Mouse (Mus musculus) olfactory bulb, adult 2 months (tissue): ENCODE measurements around the gene Tbcel. TPM values are rescaled to one million over a fixed set of nuclear protein-coding genes. Genes with fewer than 3 reads are reported as not detected.

Source experiments
- H3K27ac ChIP-seq: fragments of 200-500 bp; 2 replicates; pipeline ENCODE4 v1.5.1; 2012; ENCODE audit warnings: low read depth, low read length; ENCODE audit not compliant: insufficient read depth
- H3K4me1 ChIP-seq: fragments of 200-500 bp; 2 replicates; pipeline ENCODE4 v1.6.1; 2012; ENCODE audit warnings: low read length; ENCODE audit not compliant: control insufficient read depth, insufficient read depth
- H3K4me3 ChIP-seq: fragments of 200-500 bp; 2 replicates; pipeline ENCODE4 v1.5.1; 2012; ENCODE audit warnings: mild to moderate bottlenecking, low read depth, low read length, moderate library complexity; ENCODE audit not compliant: insufficient read depth
- CTCF ChIP-seq: fragments of 200-500 bp; IDR thresholded peaks from 2 replicates; pipeline ENCODE4 v1.5.1; 2012; ENCODE audit warnings: low read depth, mild to moderate bottlenecking, low read length, moderate library complexity; ENCODE audit not compliant: insufficient read depth
- POLR2A ChIP-seq: fragments of 200-500 bp; IDR thresholded peaks from 2 replicates; pipeline ENCODE4 v1.6.1; 2012; ENCODE audit warnings: mild to moderate bottlenecking, low read depth, low read length, moderate library complexity; ENCODE audit not compliant: insufficient read depth
- WGBS: fragments of 180-500 bp; shearing (Covaris S2); methylation state at CpG from one replicate; pipeline ENCODE4 v1.1.7; 2018; 5-methylcytosine and 5-hydroxymethylcytosine counted together
- polyA plus RNA-seq: library from polyadenylated mRNA; stranded (reverse); fragments of >200 nt; gene quantifications from 2 replicates; pipeline ENCODE4 v1.2.4, GENCODE M21; 2012; ENCODE audit warnings: low replicate concordance; ENCODE audit not compliant: missing spikeins, insufficient read depth, insufficient read length

Gene Tbcel
- not detected in 2 replicates for polyA plus RNA-seq

- H3K4me1 ChIP-seq: no peaks in the 10 kb centered on the region
- no peak within 1 kb of the TSS for H3K27ac ChIP-seq
- TF ChIP-seq POLR2A (no peak), CTCF (no peak)
- 95% methylated on average over 6 of the region's 6 CpGs for WGBS
- no peak within 1 kb of the TSS for H3K4me3 ChIP-seq
Measured at GRCm38 (mm10) chr9:42507709-42508108, at the start of gene Tbcel. Gene Tbcel (minus strand): TSS chr9:42507809.

GRCm38 (mm10) chr9:42555186-42555585 lies 47.6 kb upstream of the Tbcel start:
- H3K4me1 ChIP-seq: 0 out of 2 replicates have a peak, but pooled peaks cover 1% of the 10 kb centered on the region
- no peak overlapping the region for H3K4me3 ChIP-seq
- 100% methylated on average over 1 of the region's 1 CpGs for WGBS
- TF ChIP-seq CTCF: no peak
- no peak for TF ChIP-seq POLR2A
- no peak overlapping the region for H3K27ac ChIP-seq

- H3K4me3 ChIP-seq: no peak overlapping the region
- H3K4me1 ChIP-seq: peaks cover 10% of the 10 kb centered on the region
- no peak overlapping the region for H3K27ac ChIP-seq
- TF ChIP-seq CTCF: peak; percentile 95
- no peak for TF ChIP-seq POLR2A
- WGBS: 14% methylated on average over 13 of the region's 13 CpGs
Measured at GRCm38 (mm10) chr9:42550116-42550515, 42.5 kb upstream of the Tbcel start.

GRCm38 (mm10) chr9:42548981-42549380 lies 41.4 kb upstream of the Tbcel start:
- no peak overlapping the region for H3K27ac ChIP-seq
- TF ChIP-seq POLR2A (no peak), CTCF (no peak)
- H3K4me1 ChIP-seq: peaks cover 10% of the 10 kb centered on the region
- H3K4me3 ChIP-seq: no peak overlapping the region
- 85% methylated on average over 7 of the region's 7 CpGs for WGBS

- no peak overlapping the region for H3K27ac ChIP-seq
- 81% methylated on average over 10 of the region's 10 CpGs for WGBS
- H3K4me1 ChIP-seq: peaks cover 6% of the 10 kb centered on the region
- H3K4me3 ChIP-seq: no peak overlapping the region
- TF ChIP-seq POLR2A (no peak), CTCF (no peak)
Measured at GRCm38 (mm10) chr9:42544521-42544920, 36.9 kb upstream of the Tbcel start.

- TF ChIP-seq CTCF (no peak), POLR2A (no peak)
- H3K4me3 ChIP-seq: no peak overlapping the region
- 82% methylated on average over 8 of the region's 8 CpGs for WGBS
Measured at GRCm38 (mm10) chr9:42533491-42533890, 25.9 kb upstream of the Tbcel start.

GRCm38 (mm10) chr9:42533041-42533440 lies 25.4 kb upstream of the Tbcel start:
- H3K27ac ChIP-seq: no peak overlapping the region
- no peaks in the 10 kb centered on the region for H3K4me1 ChIP-seq
- TF ChIP-seq POLR2A: no peak
- no peak for TF ChIP-seq CTCF
- H3K4me3 ChIP-seq: no peak overlapping the region
- WGBS: 47% methylated on average over 6 of the region's 6 CpGs

More at GRCm38 (mm10) chr9:42533491-42533890, 25.9 kb upstream of the Tbcel start:
- H3K4me1 ChIP-seq: no peaks in the 10 kb centered on the region
- no peak overlapping the region for H3K27ac ChIP-seq

GRCm38 (mm10) chr9:42531951-42532350 lies 24.3 kb upstream of the Tbcel start:
- no peak overlapping the region for H3K4me3 ChIP-seq
- H3K27ac ChIP-seq: no peak overlapping the region
- H3K4me1 ChIP-seq: no peaks in the 10 kb centered on the region
- TF ChIP-seq POLR2A: no peak
- TF ChIP-seq CTCF: no peak
- WGBS: 72% methylated on average over 3 of the region's 3 CpGs

GRCm38 (mm10) chr9:42530221-42531152 lies 22.9 kb upstream of the Tbcel start:
- no peak for TF ChIP-seq POLR2A
- no peak for TF ChIP-seq CTCF
- WGBS: 85% methylated on average over 7 of the region's 7 CpGs
- Histone ChIP-seq H3K4me1 (no peaks in the 10 kb centered on the region), H3K4me3 (no peak overlapping the region), H3K27ac (no peak overlapping the region)
